Mouse (Mus musculus) heart, adult 2 months (tissue): Measurements from ENCODE around the gene Wdr45b. TPM values are rescaled to one million over a fixed set of nuclear protein-coding genes. Genes with fewer than 3 reads are reported as not detected.

Experiments used
- DNase-seq, 2 experiments: peaks; one replicate each; pipeline ENCODE4 v3.0.0; 2021
- H3K27ac ChIP-seq: fragments of 200-600 bp; 2 replicates; pipeline ENCODE4 v1.8.1; 2022
- H3K27me3 ChIP-seq: fragments of 200-500 bp; 2 replicates; pipeline ENCODE4 v1.6.1; 2012; ENCODE audit warnings: mild to moderate bottlenecking, low read length, inconsistent platforms, mixed read lengths; ENCODE audit not compliant: control insufficient read depth, insufficient read depth
- H3K36me3 ChIP-seq: fragments of 200-500 bp; 2 replicates; pipeline ENCODE4 v1.6.1; 2012; ENCODE audit warnings: low read length, inconsistent platforms; ENCODE audit not compliant: control insufficient read depth, insufficient read depth
- H3K4me1 ChIP-seq: fragments of 200-500 bp; 2 replicates; pipeline ENCODE4 v1.6.1; 2011; ENCODE audit warnings: low read length; ENCODE audit not compliant: control insufficient read depth, insufficient read depth
- H3K4me3 ChIP-seq: fragments of 200-600 bp; 2 replicates; pipeline ENCODE4 v1.8.1; 2022
- H3K79me2 ChIP-seq: fragments of 200-500 bp; replicated peaks from 2 replicates; pipeline ENCODE4 v1.6.1; 2012; ENCODE audit warnings: mild to moderate bottlenecking, inconsistent platforms, low read length, moderate library complexity, mixed read lengths; ENCODE audit not compliant: control insufficient read depth, insufficient read depth
- H3K9ac ChIP-seq: fragments of 200-500 bp; 2 replicates; pipeline ENCODE4 v1.6.1; 2012; ENCODE audit warnings: low read depth, mild to moderate bottlenecking, control low read depth, inconsistent platforms, low read length, mixed read lengths
- CTCF ChIP-seq: fragments of 200-600 bp; IDR thresholded peaks from 2 replicates; pipeline ENCODE4 v1.8.1; 2022; ENCODE audit warnings: antibody characterized with exemption, mild to moderate bottlenecking, moderate library complexity
- EP300 ChIP-seq: fragments of 200-500 bp; IDR thresholded peaks from 2 replicates; pipeline ENCODE4 v1.6.1; 2011; ENCODE audit warnings: low read depth, low read length, control low read depth; ENCODE audit not compliant: insufficient read depth
- POLR2A ChIP-seq: fragments of 200-500 bp; IDR thresholded peaks from 2 replicates; pipeline ENCODE4 v1.6.1; 2011; ENCODE audit warnings: mild to moderate bottlenecking, low read depth, low read length, control low read depth; ENCODE audit not compliant: insufficient read depth
- WGBS: fragments of 180-500 bp; shearing (Covaris S2); methylation state at CpG from one replicate; pipeline ENCODE4 v1.1.7; 2018; 5-methylcytosine and 5-hydroxymethylcytosine counted together
- intact Hi-C: fragments of 180-260 bp; cut with DNase I; formaldehyde crosslinking; loops from one replicate; pipeline ENCODE4 v1.15.1; 2025
- microRNA-seq, 2 experiments: library from miRNA; unstranded; fragments of <30 nt; microRNA quantifications; one replicate each; pipeline ENCODE4 v1.2.0; 2021
- polyA plus RNA-seq: library from polyadenylated mRNA; depleted of rRNA; stranded (reverse); fragments of >200 nt; gene quantifications from 2 replicates; pipeline ENCODE4 v1.2.3, GENCODE M21; 2012; rRNA removed
- total RNA-seq, 2 experiments: library from RNA; stranded (reverse); gene quantifications; 2 replicates each; pipeline ENCODE4 v1.2.3; 2021

Wdr45b gene
- total and polyA plus RNA-seq, 3 experiments, result 34.4 to 36.9 (median 36.8) TPM

- no peak for DNase-seq
- H3K9ac ChIP-seq, result no peak overlapping the region
- no peaks in the 10 kb centered on the region for H3K27me3 ChIP-seq
- TF ChIP-seq EP300 (no peak), POLR2A (no peak), CTCF (no peak)
- no peak overlapping the region for H3K27ac ChIP-seq
- H3K4me1 ChIP-seq, result no peaks in the 10 kb centered on the region
- H3K36me3 ChIP-seq, result no peaks in the 10 kb centered on the region; the same call in 1 of the 2 replicates
- H3K4me3 ChIP-seq, result no peak overlapping the region
- intact Hi-C loops, result loop anchor here (5.0 kb wide), 1 partner anchor 232 kb away; the partner anchor contains the start of gene Sectm1b
- no peaks in the 10 kb centered on the region for H3K79me2 ChIP-seq
- 91% methylated on average over 5 of the region's 5 CpGs for WGBS
These were observed 59.5 kb downstream of the Wdr45b start for GRCm38 (mm10) chr11:121294771-121295170.

- no peaks in the 10 kb centered on the region; the same call in 1 of the 2 replicates for H3K36me3 ChIP-seq
- intact Hi-C loops, result loop anchor here (5.0 kb wide), 1 partner anchor 228 kb away; the partner anchor contains the start of gene Sectm1b
- no peaks in the 10 kb centered on the region for H3K27me3 ChIP-seq
These were observed 64.4 kb downstream of the Wdr45b start for GRCm38 (mm10) chr11:121289859-121290258.

GRCm38 (mm10) chr11:121282911-121283310, 71.3 kb downstream of the Wdr45b start:
- no peak for DNase-seq
- no peaks in the 10 kb centered on the region; the same call in 1 of the 2 replicates for H3K36me3 ChIP-seq
- intact Hi-C loops, result no loop called here
- peaks cover 1% of the 10 kb centered on the region; the same call in 1 of the 2 replicates for H3K79me2 ChIP-seq
- H3K27me3 ChIP-seq, result no peaks in the 10 kb centered on the region
- TF ChIP-seq EP300, result no peak
- WGBS, result 19% methylated on average over 6 of the region's 6 CpGs
- no peak overlapping the region for H3K27ac ChIP-seq
- H3K4me1 ChIP-seq, result peaks cover 12% of the 10 kb centered on the region
- no peak overlapping the region for H3K9ac ChIP-seq
- no peak overlapping the region for H3K4me3 ChIP-seq

More at GRCm38 (mm10) chr11:121289859-121290258, 64.4 kb downstream of the Wdr45b start:
- Histone ChIP-seq H3K4me1 (no peaks in the 10 kb centered on the region), H3K79me2 (no peaks in the 10 kb centered on the region), H3K27ac (no peak overlapping the region), H3K4me3 (no peak overlapping the region), H3K9ac (no peak overlapping the region)
- DNase-seq, result no peak
- 87% methylated on average over 3 of the region's 3 CpGs for WGBS
- TF ChIP-seq EP300, result no peak
- peak; percentile 49 for TF ChIP-seq CTCF
- TF ChIP-seq POLR2A, result no peak

- WGBS, result 84% methylated on average over 3 of the region's 3 CpGs
- DNase-seq, result no peak
- Histone ChIP-seq H3K36me3 (no peaks in the 10 kb centered on the region; the same call in 1 of the 2 replicates), H3K27me3 (no peaks in the 10 kb centered on the region), H3K4me1 (peaks cover 11% of the 10 kb centered on the region), H3K4me3 (no peak overlapping the region), H3K27ac (no peak overlapping the region), H3K9ac (no peak overlapping the region), H3K79me2 (peaks cover 7% of the 10 kb centered on the region)
- no peak for TF ChIP-seq CTCF
- TF ChIP-seq POLR2A, result no peak
- no peak for TF ChIP-seq EP300
- intact Hi-C loops, result no loop called here
These were observed 76.2 kb downstream of the Wdr45b start for GRCm38 (mm10) chr11:121278011-121278410.

GRCm38 (mm10) chr11:121277516-121277915, 76.7 kb downstream of the Wdr45b start:
- Histone ChIP-seq H3K9ac (no peak overlapping the region), H3K27me3 (no peaks in the 10 kb centered on the region), H3K4me1 (peaks cover 7% of the 10 kb centered on the region), H3K36me3 (no peaks in the 10 kb centered on the region; the same call in 1 of the 2 replicates), H3K4me3 (no peak overlapping the region), H3K79me2 (peaks cover 7% of the 10 kb centered on the region), H3K27ac (no peak overlapping the region)
- 68% methylated on average over 8 of the region's 8 CpGs for WGBS
- no peak for TF ChIP-seq EP300
- TF ChIP-seq CTCF, result no peak
- TF ChIP-seq POLR2A, result no peak
- DNase-seq, result no peak
- intact Hi-C loops, result no loop called here

Small RNA genes lying within 50 kb of the gene (microRNA-seq; reads per million reads assigned to microRNA genes)
- 0 reads per million in 2 experiments for gene Mir7236

Other genes with a start within 250 kb of the Wdr45b start
- gene Tex19.2, start 235.8 kb downstream of the Wdr45b start, total RNA-seq, result not detected
- not detected in 2 replicates for gene Tex19.2, start 235.8 kb downstream of the Wdr45b start, polyA plus RNA-seq
- not detected for gene Tex19.1, start 208.3 kb downstream of the Wdr45b start, total RNA-seq
- gene Tex19.1, start 208.3 kb downstream of the Wdr45b start, polyA plus RNA-seq, result not detected in 2 replicates
- under 1 TPM; 0.20 to 0.37 TPM for gene Uts2r, start 194.2 kb downstream of the Wdr45b start, total RNA-seq
- gene Uts2r, start 194.2 kb downstream of the Wdr45b start, polyA plus RNA-seq, result 1.9 and 3.2 TPM in 2 replicates
- gene Hexdc, start 150.0 kb downstream of the Wdr45b start, total RNA-seq, result 1 to 10 TPM; 6.7 to 7.6 TPM
- 10.1 and 15.6 TPM in 2 replicates for gene Hexdc, start 150.0 kb downstream of the Wdr45b start, polyA plus RNA-seq
- gene Ogfod3, start 149.7 kb downstream of the Wdr45b start, total RNA-seq, result 10 to 100 TPM; 15.8 to 19.8 TPM
- 12.5 and 15.8 TPM in 2 replicates for gene Ogfod3, start 149.7 kb downstream of the Wdr45b start, polyA plus RNA-seq
- 1 to 10 TPM; 7.6 TPM for gene Cybc1, start 125.1 kb downstream of the Wdr45b start, total RNA-seq
- 10.4 and 15.2 TPM in 2 replicates for gene Cybc1, start 125.1 kb downstream of the Wdr45b start, polyA plus RNA-seq
- gene Narf, start 117.2 kb downstream of the Wdr45b start, total RNA-seq, result 100 to 1,000 TPM in 1 of 2 experiments, 10 to 100 TPM in 1; 76.7 to 102 TPM
- gene Narf, start 117.2 kb downstream of the Wdr45b start, polyA plus RNA-seq, result 91.4 and 145 TPM in 2 replicates
- 10 to 100 TPM; 20.3 to 22.0 TPM for gene Foxk2, start 94.5 kb downstream of the Wdr45b start, total RNA-seq
- 13.6 and 19.4 TPM in 2 replicates for gene Foxk2, start 94.5 kb downstream of the Wdr45b start, polyA plus RNA-seq
- 1 to 10 TPM in 1 of 2 experiments, under 1 TPM in 1; 0.91 to 1.5 TPM for gene Rab40b, start 33.8 kb upstream of the Wdr45b start, total RNA-seq
- 2.0 and 2.8 TPM in 2 replicates for gene Rab40b, start 33.8 kb upstream of the Wdr45b start, polyA plus RNA-seq
- gene Fn3krp, start 67.0 kb upstream of the Wdr45b start, total RNA-seq, result 1 to 10 TPM; 6.2 to 6.9 TPM
- 7.1 and 9.1 TPM in 2 replicates for gene Fn3krp, start 67.0 kb upstream of the Wdr45b start, polyA plus RNA-seq
- gene Fn3k, start 80.5 kb upstream of the Wdr45b start, total RNA-seq, result 10 to 100 TPM; 23.6 to 26.3 TPM
- gene Fn3k, start 80.5 kb upstream of the Wdr45b start, polyA plus RNA-seq, result 20.4 and 23.7 TPM in 2 replicates
- 10 to 100 TPM; 10.6 to 11.4 TPM for gene Tbcd, start 97.5 kb upstream of the Wdr45b start, total RNA-seq
- gene Tbcd, start 97.5 kb upstream of the Wdr45b start, polyA plus RNA-seq, result 17.4 and 20.3 TPM in 2 replicates
- gene Zfp750, start 164.9 kb upstream of the Wdr45b start, total RNA-seq, result under 1 TPM; 0.09 to 0.21 TPM
- 0.09 and 0.14 TPM in 2 replicates for gene Zfp750, start 164.9 kb upstream of the Wdr45b start, polyA plus RNA-seq